Mouse (Mus musculus) spleen, postnatal 4 days (tissue): ENCODE data around the gene Lypd8.
"Not testable (repeated sequence)": the region's sequence is repeated elsewhere in the genome, so short reads cannot be mapped to it uniquely, and the experiment has no call there.

Experiments
- DNase-seq, 2 experiments: peaks; one replicate each; pipeline ENCODE4 v3.0.0; 2022; ENCODE audit warnings: low spot score in 2 of 2

Lypd8 gene

DNA sequence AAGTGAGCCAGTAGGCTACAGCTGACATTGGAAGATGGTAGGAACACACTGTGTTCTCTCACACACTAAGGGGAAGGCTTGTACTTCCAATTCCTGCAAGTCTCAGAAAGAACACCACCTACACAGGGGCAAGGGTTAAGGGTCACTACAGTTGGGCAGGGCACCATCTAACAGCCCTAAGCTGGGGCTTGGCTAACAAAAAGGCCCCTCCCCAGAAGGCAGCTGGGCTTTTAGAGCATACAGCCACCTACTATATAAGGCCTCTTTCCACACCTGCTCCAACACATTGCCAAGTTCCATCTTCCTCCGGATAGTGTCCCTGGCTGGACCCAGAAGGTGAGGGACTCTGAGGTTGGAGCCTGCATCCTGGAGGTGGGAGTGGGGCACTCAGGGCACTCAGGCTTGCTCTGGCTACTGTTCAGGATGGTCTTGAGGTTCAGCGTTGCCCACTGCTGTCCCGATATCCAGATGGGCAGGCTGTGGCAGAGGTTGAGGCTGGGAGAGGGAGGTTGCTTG lies at the start of gene Lypd8:
TSS of gene Lypd8 (plus strand) at position 281 of the 516 bp plus-strand sequence.
- no peak for DNase-seq

DNA sequence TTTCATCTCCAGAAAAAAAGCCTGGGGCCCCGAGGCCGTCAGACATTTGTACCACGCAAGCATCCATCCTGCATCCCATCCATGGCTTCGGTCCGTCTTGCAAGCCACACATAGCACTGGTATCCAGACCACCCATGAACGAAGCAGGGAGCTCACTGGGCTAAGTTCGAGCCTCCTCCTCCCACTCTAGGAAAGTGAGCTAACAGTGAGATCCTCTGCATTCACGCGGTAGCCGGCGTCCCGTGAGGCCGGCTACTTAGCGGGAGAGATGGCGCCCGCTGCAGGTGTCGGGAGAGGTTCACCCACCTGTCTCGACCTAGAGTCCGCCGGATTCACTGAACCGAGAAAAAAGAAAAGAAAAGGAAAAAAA lies 49.0 kb upstream of the Lypd8 start:
- DNase-seq, result no peak

DNA sequence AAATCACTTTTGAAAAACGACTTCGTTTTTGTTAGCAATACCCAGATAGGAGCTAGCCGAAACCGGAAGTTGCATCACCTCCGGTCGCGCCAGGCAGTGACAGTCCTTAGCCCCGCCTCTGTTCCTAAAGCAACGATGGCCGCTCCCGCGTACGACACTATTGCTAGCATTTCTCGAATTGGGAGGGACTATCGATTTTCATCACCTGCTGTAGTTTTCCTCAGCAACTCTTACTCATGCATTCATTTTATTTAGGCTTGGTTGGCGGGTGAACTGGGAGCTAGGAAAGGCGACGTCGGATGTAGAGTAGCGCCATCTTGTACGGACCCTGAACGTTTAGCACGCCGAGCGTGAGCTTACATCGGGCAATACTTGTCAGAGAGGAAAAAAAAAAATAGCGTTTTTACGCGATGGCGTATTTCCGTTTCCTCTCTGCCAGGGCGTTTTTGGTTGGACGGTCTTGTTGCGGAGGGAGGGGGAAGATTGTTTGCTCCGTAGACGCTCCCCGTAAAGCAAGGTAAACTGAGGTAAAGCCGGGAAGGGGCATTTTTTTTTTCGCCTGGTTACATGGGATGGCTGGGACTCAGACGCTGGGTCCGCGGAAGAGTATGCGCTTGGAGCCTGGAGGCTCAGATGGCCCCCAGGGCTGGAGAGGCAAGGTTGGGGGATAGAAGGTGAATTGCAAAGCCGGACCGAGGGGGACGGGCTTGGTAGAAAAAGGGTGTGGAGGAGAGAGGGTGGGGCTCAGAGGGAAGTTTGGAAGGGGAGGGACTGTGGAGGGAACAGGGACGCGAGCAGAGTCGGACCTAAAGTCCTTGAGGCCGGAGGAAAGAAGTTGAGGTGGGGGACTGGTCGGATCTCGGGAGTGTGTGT lies 48.3 kb upstream of the Lypd8 start, which contains the start of the genes Zfp672 and Sh3bp5l:
TSS of gene Zfp672 (minus strand) at position 64 of the 873 bp plus-strand sequence.
TSS of gene Sh3bp5l (plus strand) at position 449 of the 873 bp plus-strand sequence.
- DNase-seq, result peak; percentile 87 to 91

DNA sequence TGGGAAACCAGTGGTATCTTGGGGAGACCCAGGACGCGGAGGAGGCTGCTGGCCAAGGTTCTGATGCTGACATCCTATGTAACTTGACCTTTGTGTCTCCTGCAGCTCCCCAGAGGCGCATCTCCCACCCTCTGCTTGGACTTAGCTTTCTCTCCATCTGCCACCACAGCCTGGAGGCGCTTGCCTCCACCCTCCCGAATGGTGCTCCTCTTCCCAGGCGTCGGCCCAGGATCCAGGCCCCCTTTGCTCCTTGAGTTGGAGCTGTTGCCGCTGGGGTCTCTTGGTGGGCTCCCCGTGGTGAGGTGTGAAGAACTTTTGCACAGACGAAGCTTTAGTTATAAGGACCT lies 47.7 kb upstream of the Lypd8 start:
- DNase-seq, result no peak

DNA sequence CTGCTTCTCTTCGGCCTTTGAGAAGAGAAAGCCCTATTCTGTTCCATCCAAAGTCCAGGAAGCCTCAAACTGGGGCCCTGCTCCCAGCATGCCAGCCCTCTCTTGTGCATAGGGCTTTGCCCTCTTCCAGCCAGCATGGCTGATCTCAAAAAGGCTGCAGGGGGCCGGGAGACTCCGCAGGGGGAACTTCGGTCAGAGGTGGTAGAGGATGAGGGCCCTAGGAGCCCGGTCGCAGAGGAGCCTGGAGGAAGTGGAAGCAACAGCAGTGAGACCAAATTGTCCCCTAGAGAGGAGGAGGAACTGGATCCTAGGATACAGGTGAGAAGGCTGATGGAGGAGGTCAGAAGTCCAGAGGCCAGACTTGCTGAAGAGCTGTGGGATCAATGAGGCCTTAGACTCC lies 47.3 kb upstream of the Lypd8 start:
- no peak for DNase-seq

DNA sequence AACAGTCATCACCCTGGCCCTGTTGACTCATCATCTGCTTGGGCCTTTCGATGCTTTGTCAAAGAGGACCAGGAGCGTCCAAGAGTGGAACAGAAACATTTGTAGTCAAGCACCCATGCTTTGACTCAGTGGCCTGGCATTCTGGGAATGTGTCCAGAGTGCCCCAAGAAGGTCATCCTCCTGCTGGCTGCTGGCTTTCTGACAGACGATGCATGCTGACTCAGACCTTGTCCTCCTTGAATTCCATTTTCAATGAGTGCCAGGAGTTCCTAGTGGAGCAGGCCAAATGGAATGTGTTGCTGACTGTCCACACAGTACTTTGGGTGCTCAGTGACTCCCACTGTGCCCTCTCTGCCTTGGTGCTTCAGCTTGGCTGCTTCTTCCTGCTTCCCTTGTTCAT lies 44.1 kb upstream of the Lypd8 start:
- DNase-seq, result no peak

DNA sequence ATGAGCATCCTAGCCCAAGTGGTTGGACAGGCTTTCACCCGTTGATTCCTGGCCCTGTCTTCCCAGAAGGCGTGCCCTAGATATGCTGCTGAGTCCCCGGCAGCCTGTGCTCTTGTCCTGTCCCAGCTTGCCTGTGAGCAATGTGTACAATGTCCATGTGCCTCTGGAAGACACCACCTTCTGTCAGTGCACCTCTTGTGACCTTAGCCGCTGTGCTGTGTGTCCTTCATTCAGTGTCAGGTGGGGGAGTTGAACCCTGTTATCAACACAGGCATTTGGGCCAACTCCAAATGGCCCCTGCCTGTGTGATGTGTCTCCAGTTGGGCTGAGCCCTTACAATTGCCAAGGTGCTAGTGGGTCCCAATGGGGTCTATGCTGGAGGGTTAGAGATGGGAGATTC lies 32.1 kb upstream of the Lypd8 start:
- DNase-seq, result no peak

DNA sequence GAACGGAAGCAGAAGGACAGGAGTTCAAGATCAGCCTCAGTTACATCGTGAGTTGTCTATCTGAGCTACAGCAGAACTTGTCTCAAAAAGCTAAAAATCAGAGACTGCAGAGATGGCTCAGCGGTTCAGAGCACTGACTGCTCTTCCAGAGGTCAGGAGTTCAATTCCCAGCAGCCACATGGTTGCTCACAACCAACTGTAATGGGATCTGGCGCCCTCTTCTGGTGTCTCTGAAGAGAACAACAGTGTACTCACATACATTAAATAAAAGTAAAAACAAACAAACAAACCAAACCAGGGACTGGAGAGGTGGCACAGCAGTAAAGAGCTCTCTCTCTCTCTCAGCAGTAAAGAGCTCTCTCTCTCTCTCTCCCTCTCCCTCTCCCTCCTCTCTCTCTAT lies 28.2 kb upstream of the Lypd8 start:
- peak in 1 of 2 experiments; percentile 67 for DNase-seq

DNA sequence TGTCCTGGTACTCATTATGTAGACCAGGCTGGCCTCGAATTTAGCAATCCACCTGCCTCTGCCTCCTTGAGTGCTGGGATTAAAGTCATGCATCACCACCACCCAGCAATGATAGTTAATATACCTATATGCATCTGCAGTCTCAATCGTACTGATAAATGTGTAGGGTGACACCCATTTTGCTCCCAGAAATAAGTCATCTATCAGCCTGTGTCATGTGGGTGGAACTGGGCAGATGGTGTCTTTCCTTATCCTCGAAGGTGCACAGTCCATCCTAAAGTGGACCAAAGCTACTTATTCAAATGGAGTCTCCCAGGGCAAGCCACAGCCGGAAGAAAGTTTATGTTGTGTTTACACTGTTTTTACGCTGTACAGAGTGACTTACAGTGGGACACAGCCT lies 27.7 kb upstream of the Lypd8 start:
- peak in 1 of 2 experiments; percentile 49 for DNase-seq

DNA sequence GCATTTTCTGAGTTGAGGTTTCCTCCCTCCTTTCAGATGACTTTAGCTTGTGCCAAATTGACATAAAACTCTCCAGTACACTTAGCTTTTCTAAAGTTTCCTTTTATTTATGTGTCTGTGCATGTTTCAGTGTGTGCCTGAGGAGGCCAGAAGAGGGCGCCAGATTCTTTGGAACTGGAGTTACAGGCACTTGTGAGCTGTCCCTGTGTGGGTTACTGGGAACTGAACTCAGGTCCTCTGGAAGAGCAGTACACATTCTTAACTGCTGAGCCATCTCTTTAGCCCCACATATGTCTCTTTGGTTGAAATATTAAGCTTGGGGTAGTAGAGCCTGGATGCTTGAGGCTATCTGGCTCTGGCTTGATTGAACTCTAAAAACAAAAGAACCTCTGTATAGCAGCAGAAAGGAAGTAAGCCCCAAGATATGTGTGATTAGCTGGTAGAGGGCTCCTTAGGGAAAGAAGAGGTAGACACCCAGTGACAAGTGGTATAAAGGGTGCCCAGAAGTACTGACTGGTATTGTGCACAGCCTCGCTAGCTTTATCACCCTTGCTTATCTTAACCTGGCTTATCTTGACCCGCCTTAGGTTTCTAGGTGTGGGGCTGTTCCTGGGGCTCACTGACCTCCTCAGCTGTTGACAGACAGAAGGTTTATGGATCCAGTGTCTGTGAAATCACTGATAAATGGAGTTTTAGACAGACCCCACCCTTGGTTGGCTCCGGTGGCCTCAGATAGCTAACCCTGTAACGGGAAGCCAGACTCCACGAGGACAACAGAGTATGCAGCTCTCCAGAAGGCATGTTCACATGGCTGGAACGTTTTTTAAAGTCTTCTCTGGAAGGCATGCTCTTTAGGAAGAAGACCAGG lies 25.9 kb upstream of the Lypd8 start:
- peak; percentile 59 to 69 for DNase-seq

DNA sequence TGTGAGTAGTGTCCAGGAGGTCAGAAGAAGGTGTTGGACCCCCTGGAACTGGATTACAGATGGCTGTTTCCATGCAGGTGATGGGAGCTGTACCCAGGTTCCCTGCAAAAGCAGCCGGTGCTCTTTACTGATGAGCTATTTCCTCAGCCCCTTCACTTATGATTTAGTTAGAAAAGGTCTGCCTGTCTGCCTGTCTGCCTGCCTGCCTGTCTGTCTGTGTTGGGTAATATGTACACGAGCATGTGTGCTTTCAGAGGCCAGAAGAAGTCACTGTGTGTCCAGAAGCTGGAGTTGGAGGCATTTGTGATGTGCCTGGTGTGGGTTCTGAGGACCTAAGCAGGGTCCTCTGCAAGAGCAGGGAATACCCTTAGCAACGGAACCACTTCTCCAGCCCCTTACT lies 25.1 kb upstream of the Lypd8 start:
- DNase-seq, result peak in 1 of 2 experiments; percentile 56

DNA sequence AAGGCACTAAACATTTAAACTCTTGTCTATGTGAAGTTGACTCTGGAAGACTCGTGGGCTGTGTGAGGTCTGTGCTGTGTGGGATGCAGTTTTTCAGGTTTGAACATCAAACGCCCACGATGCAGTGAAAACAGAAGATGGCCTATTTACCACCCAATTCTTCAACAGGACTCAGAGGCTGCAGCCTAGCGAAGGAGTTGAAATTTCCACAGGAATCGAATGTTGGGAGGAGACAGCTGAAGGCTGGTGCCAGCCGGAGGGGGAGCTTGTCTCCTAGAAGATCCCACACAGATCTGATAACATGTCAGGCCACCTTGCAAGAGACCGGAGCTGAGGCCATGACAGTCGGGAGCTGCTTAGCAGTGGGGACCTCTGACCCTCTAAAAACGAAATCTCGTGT lies 24.4 kb upstream of the Lypd8 start:
- DNase-seq, result peak in 1 of 2 experiments; percentile 59

DNA sequence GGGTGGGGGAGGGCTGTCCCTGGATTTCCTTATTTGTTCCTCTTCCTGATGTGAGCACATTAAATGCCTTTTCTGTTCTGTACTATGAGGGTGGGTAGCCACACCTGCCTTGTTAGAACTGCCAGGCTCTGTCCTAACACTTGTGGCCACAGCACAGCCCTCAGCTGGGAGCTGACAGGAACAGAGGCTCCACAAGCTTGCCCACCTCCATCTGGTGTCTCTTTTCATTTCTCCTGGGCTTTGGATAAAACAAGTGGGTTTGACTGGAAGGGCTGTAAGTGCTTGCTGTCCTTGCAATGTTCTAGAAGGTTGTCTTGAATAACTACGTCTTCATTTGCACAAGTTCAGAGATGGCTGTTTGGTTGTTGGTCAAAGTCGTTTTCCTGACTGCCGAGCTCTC lies 23.9 kb upstream of the Lypd8 start:
- peak in 1 of 2 experiments; percentile 56 for DNase-seq

DNA sequence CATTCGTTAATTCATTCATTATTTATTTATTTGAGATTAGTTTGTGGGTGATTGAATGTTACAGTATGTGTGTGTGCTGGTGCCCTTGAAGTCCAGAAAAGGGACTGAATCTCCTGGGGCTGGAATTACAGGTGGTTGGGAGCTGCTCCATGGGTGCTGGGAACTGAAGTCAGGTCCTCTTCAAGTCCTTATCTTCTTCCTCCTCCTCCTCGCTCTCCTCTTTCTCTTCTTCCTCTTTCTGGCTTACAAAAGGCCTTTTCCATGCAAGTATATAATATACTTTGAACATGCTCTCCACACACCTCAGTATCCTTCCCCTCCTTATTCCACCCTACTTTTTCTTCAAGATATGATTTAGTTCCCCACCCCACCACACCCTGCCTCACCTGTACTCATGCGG lies 21.8 kb upstream of the Lypd8 start:
- no peak for DNase-seq

DNA sequence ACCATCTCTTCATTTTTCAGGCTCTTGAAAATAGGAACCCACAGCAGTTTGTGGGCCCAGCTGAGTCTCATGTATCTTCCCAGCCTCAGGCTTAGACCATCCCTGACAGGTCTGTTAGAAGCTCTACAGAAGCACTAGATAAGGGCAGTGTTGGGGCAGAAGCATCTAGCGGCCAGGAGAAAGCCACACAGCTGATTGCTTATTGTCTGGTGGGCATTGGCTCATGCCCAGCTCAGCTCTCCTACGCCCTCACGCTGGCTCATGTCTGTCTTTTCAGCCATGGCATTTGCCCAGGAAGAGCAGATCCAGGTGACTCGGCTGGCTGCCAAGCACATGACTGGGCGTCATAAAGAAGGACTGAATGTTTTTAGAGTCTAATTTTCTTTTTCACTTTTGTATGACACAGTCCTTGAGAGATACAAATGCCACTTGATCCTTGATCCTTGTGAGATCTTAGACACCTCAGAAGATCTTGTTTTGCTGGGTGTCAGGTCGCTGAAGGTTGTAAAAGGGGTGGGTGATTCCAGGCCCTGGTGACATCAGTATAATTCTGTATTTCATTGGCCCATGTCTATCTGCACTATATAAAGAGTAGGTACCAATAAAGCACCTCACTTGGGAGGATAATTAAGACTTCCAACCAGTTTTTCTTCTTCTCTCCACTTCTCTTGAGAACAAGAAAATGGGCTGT lies 20.9 kb upstream of the Lypd8 start:
- peak in 1 of 2 experiments; percentile 59 for DNase-seq

DNA sequence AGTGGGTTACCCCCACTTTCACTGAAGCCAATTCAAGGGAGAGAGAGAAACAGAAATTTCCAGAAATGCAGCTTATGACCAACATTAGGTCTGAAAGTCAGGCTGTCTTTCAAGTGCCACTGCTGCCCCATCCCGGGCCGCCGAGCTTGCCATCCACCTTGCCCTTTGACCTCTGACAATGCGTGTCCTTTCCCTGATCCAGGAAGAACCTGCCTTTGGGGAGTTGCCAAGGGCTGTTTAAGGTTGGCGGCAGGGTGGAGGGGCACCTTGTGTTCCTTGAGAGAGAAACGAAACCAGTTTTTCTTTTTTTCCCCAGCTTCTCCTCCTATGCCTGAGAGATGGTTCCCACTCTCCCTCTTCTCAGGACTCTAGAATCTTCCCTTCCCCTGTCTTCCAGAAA lies 16.3 kb upstream of the Lypd8 start:
- not testable (repeated sequence) for DNase-seq

DNA sequence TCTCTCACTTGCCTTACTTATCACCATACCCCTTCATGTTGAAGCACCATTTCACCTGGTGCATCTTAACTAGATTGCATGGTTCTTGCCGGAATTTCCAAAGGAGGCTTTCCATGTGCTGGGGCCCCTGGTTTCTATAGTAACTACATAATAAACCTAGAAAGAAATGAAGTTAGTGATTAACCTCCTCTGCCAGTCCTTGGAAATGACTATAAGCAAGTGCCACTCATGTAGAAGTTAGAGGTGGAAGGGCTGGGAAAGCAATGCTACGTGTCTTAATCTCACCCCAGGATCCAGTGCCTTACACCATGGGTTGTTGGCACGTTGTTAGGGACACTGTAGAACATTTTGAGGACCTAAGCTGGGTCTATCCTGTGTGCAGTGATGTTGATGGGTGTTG lies 14.4 kb upstream of the Lypd8 start:
- no peak for DNase-seq

DNA sequence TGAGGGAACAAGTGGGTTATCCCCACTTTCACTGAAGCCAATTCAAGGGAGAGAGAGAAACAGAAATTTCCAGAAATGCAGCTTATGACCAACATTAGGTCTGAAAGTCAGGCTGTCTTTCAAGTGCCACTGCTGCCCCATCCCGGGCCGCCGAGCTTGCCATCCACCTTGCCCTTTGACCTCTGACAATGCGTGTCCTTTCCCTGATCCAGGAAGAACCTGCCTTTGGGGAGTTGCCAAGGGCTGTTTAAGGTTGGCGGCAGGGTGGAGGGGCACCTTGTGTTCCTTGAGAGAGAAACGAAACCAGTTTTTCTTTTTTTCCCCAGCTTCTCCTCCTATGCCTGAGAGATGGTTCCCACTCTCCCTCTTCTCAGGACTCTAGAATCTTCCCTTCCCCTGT lies 12.7 kb upstream of the Lypd8 start:
- not testable (repeated sequence) for DNase-seq

DNA sequence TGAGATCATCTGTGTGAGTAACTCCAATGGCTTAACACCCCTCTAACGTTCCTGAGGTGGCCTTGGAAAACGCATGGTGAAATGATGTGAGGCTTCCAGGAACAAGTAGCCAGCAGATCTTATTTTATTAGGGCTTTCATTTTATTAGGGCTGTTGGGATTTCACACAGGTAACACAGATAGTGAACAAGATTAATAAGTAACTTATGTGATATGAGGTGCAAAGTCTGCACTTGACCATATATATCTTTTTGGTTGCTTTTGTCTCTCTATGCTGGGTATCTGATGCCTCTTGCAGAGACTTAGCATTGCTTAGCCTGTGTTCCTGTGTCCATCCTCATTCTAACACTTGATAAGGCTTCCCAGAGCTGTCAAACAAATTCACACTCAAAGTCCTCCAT lies 1.6 kb upstream of the Lypd8 start:
- no peak for DNase-seq

DNA sequence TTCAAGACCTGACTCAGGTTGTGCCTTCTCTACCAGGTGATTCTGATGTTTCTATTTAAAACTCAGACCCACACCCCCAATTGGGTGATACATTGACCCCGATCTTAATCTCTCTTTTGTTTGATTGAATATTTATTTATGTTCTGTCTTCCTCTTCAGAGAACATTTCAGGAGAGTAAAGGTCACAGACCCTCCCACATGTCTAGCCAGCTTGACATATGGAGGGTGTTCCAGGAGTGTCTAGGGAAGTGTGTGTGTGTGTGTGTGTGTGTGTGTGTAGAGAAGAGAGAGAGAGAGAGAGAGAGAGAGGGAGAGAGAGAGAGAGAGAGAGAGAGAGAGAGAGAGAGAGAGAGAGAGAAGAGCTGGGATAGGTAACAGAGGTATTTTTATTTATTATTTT lies 1.2 kb upstream of the Lypd8 start:
- no peak for DNase-seq

DNA sequence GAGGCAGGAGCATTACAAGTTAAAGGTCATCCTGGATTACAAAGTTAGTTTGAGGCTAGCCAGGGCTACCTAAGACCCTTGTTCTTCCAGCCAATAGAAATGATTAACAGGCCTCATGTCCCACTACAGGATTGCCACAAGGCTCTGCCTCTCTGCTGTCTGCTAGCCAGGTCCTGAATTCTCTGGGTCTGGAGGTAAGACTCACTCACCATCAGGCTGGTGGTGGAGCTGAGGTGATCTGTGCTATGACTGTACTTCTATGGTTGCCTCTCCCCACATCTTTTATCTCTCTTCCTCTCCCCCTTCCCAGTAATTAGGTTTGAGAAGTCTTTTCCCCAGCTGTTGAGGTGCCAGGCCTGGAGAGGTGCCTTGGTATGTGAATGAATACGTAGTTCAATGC lies 673 bp downstream of the Lypd8 start:
- no peak for DNase-seq

DNA sequence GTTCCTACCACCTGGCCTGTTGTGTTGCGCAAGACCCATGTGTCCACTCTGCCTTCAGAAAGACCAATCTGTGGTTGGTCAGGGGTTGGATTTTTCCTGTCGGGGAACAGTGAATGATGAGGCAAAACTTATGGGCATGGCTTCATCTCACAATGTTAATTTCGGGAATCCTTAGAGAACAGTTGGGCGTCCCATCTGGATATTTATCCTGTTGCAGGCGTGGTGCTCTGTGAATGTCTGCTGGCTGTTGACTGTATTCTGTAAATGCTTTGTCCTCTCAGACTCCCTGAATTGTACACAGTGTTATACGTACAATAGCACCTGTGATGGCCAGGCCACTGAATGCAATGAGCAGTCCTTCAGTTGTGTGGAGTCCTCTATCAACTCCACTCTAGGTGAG lies 3.6 kb downstream of the Lypd8 start:
- no peak for DNase-seq
